Mouse (Mus musculus): ENCODE data around the gene Gm30191. TPM values are rescaled to one million over a fixed set of nuclear protein-coding genes. Genes with fewer than 3 reads are reported as not detected.

Gm30191 gene
- total RNA-seq (2021): not detected
- long read RNA-seq, experiment 1: 0 reads
- long read RNA-seq, experiment 2: 0 reads

DNA sequence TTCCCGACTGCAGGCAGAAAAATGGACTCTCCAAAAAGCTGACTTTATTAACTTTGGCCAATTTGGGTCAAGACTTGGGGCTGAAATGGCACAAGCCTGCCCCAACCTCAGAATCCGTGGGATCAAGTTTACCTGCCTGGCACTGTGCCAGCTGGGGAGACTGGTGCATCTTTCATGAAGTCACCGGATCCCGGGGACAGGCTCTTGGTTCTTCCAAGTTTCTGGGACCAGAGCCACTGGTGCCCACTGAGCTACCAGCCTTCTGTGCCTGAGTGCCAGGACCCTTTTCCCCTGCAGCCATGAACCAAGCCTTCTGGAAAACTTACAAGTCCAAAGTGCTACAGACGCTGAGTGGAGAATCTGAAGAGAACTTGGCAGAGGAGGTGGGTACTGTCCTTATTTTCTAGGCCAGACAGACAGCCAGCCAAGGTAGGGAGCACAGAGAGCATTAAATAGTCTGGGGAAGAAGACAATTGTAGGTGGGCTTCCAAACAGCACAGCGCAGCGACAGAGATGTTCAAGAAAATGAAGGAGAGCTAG lies at the start of gene Gm30191:
Gene Gm30191, plus strand, starts transcription at position 217 of the 540 bp plus-strand sequence.
- H3K27ac ChIP-seq: peak within 1 kb of the TSS; percentile 90; the same call in 1 of the 2 replicates
- DNase-seq: peak; percentile 46
- no peak for TF ChIP-seq CTCF (IDR thresholded peaks at IDR 0.05)
- intact Hi-C loops (cut with DNase I): loop anchor here (5.0 kb wide), 1 partner anchor 606 kb away; the partner anchor contains the start of gene Maco1
- peak within 1 kb of the TSS; percentile 89 for H3K4me3 ChIP-seq

GRCm38 (mm10) chr4:134199371-134199770 lies 47.4 kb upstream of the Gm30191 start:
- intact Hi-C loops (cut with DNase I): no loop called here
- TF ChIP-seq CTCF (IDR thresholded peaks at IDR 0.05): no peak

DNA sequence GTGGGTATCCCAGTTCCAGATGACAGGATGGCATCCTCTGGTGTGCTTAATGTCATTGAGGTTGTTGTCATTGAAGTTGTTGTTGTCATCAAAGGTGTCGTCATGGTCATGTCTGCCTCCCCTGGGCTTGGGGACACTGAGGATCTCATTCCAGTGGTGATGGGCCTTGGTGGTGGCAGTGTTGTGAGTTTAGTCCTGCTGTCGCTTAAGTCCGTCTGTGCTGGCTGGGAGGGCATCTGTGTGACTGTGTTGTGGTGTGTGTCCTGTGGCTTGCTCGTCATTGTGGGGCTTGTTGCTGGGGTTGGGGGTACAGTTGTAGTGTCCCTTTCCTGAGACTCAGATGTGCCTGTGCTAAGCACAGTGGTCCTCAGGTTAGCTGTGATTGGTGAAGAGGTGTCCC lies 43.8 kb upstream of the Gm30191 start, which contains the start of gene Gm7534:
Gene Gm7534, minus strand, starts transcription at position 101 of the 400 bp plus-strand sequence.
- H3K27ac ChIP-seq: no peak within 1 kb of the TSS
- intact Hi-C loops (cut with DNase I): no loop called here
- no peak for DNase-seq
- H3K4me3 ChIP-seq: no peak within 1 kb of the TSS
- TF ChIP-seq CTCF (IDR thresholded peaks at IDR 0.05): no peak

More at GRCm38 (mm10) chr4:134199371-134199770, 47.4 kb upstream of the Gm30191 start:
- no peak for DNase-seq
- no peak overlapping the region for H3K4me3 ChIP-seq
- no peak overlapping the region for H3K27ac ChIP-seq

GRCm38 (mm10) chr4:134203340-134203896 lies 43.3 kb upstream of the Gm30191 start:
- Histone ChIP-seq H3K27ac (no peak overlapping the region), H3K4me3 (no peak overlapping the region)
- TF ChIP-seq CTCF (IDR thresholded peaks at IDR 0.05): no peak
- intact Hi-C loops (cut with DNase I): no loop called here
- DNase-seq: no peak

- DNase-seq: no peak
- Histone ChIP-seq H3K27ac (no peak overlapping the region), H3K4me3 (no peak overlapping the region)
- intact Hi-C loops (cut with DNase I): no loop called here
- no peak for TF ChIP-seq CTCF (IDR thresholded peaks at IDR 0.05)
Measured at GRCm38 (mm10) chr4:134206488-134207053, 40.2 kb upstream of the Gm30191 start.

DNA sequence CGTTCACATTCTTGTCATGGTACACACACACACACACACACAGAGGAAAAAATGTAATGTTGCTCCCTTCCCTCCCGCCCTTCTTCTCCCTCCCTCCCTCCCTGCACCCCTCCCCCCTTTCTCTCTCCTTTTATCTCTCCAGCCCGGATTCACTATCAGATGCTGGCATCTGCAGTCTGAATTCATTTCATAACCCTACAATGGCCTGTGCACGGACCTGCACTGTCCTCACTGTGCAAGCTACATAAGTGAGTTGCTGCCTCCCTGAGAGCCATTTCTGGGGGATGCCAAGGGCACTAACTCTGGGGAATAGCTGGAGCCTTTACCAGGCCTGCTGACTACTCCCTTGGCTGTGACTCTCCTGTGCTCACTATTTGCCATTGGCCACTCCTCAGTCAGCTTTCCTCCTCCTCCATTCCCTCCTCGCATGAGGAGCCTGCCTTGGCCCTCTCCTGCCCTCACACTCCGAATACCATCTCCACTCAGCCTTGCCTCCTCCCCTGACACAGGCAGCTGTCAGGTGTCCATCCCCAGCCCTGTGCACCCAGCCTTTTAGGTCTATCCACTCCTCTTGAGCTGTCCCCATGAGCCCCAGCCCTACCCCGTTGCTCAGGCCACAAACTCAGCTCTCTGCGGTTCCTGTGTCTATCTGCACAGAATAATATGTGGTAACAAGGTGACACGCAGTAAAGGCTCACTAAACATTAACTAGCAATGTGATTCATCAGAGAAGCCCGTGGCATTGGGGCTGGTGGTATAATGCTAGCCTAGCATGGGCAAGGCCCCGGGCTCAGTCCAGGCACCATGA lies 23.7 kb upstream of the Gm30191 start:
- no peak for DNase-seq
- TF ChIP-seq CTCF (IDR thresholded peaks at IDR 0.05): no peak
- Histone ChIP-seq H3K4me3 (no peak overlapping the region), H3K27ac (no peak overlapping the region)
- intact Hi-C loops (cut with DNase I): no loop called here

DNA sequence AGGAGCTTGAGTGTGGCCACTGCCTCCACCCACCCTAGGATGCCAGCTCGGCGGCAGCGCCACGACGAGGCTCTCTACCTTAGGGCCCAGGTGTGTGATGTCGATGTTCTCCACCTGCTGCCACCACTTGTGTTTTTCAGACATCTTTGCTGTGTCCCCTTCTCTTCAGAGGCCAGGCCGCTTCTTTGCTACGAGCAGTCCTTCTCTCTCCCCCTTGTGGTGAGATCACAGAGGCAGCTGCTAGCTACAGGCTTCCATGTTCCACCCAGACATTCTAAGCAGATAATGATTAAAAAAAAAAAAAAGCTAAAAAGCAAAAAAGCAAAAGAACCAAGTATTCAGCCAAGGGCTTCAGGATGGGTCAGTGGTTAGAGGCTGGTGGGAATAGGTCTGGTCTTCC lies 19.5 kb upstream of the Gm30191 start, which contains the start of gene Catsper4:
Gene Catsper4, minus strand, starts transcription at position 190 of the 400 bp plus-strand sequence.
- no peak for TF ChIP-seq CTCF (IDR thresholded peaks at IDR 0.05)
- intact Hi-C loops (cut with DNase I): no loop called here

GRCm38 (mm10) chr4:134230431-134230830 lies 16.3 kb upstream of the Gm30191 start:
- TF ChIP-seq CTCF (IDR thresholded peaks at IDR 0.05): no peak
- no peak overlapping the region for H3K4me3 ChIP-seq
- intact Hi-C loops (cut with DNase I): loop anchor here (5.0 kb wide), 1 partner anchor 38 kb away; no protein-coding TSS in a partner anchor
- H3K27ac ChIP-seq: no peak overlapping the region
- DNase-seq: no peak

More for the DNA sequence above, 19.5 kb upstream of the Gm30191 start, which contains the start of gene Catsper4:
- no peak for DNase-seq
- Histone ChIP-seq H3K27ac (no peak within 1 kb of the TSS), H3K4me3 (no peak within 1 kb of the TSS)

DNA sequence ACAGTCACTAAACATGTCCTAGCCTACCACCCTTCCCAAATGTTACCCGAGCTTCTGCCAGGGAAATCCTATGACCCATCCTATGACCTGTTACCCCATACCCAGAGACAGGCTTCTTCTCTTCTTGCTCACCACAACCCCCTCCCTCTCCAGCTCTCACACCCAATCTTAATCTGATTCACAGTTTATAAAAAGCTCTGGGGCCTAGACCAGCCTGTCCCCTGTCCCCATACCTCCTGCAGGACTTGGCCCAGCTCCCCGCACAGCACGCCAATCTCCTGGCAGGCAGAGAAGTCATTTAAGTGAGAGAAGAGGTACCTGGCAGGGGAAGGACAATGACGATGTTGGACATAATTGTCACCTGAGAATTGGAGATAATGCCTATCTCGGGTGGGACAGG lies 11.9 kb upstream of the Gm30191 start:
- DNase-seq: peak; percentile 87
- no peak overlapping the region; the same call in 1 of the 2 replicates for H3K4me3 ChIP-seq
- intact Hi-C loops (cut with DNase I): loop anchor here (5.0 kb wide), 1 partner anchor 43 kb away; no protein-coding TSS in a partner anchor
- peak overlapping the region; percentile 97 for H3K27ac ChIP-seq
- TF ChIP-seq CTCF (IDR thresholded peaks at IDR 0.05): no peak

DNA sequence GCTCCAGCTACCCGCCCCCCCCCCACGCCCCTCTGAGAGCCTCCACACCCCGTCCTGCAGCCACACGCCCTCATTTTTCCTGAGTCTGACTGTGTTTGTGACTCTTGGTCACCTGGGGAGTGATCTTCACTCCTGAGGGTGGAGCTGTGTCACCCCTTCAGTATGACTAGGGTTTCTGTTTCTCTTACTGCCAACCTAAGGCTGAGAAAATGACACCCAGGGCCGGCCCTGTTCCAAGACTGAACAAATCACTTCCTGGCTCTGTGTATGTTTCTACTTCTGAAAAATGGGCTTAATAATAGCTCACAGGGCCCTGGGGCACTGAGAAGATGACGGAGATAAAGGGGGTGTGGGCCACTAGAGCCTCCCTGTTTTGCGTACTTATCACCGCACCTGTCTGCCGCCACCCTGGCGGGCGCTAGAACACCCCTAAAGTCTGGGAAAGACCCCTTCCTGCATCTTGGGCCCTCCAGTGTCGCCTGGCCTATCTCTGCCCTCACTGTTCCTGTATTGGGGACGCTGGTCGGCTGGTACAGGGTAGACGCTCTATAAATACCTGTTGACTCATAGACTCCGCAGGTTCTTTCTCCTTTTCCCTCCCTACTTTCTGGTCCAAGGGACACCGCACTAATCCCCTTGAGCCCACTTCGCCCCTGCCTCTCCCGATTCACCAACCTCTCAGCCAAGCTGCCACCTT lies 9.0 kb upstream of the Gm30191 start:
- H3K4me3 ChIP-seq: peak overlapping the region; percentile 79
- DNase-seq: peak; percentile 69
- no peak for TF ChIP-seq CTCF (IDR thresholded peaks at IDR 0.05)
- peak overlapping the region; percentile 97 for H3K27ac ChIP-seq
- intact Hi-C loops (cut with DNase I): no loop called here

GRCm38 (mm10) chr4:134238279-134238651 lies 8.5 kb upstream of the Gm30191 start, which contains the start of gene Cnksr1:
Gene Cnksr1, minus strand, starts transcription at chr4:134238399.
- Histone ChIP-seq H3K27ac (peak within 1 kb of the TSS; percentile 97), H3K4me3 (peak within 1 kb of the TSS; percentile 79)
- intact Hi-C loops (cut with DNase I): no loop called here
- no peak for TF ChIP-seq CTCF (IDR thresholded peaks at IDR 0.05)
- peak; percentile 92 for DNase-seq

GRCm38 (mm10) chr4:134238686-134239085 lies 8.0 kb upstream of the Gm30191 start:
- no peak for DNase-seq
- peak; percentile 16; the same call in 1 of the 2 replicates for TF ChIP-seq CTCF (IDR thresholded peaks at IDR 0.05)
- intact Hi-C loops (cut with DNase I): no loop called here
- Histone ChIP-seq H3K4me3 (peak overlapping the region; percentile 79), H3K27ac (peak overlapping the region; percentile 97)

Measured in gastrocnemius, adult 2 months (tissue).